Mouse (Mus musculus): ENCODE data around the gene Sec61a1.

Gene Sec61a1

GRCm38 (mm10) chr6:88516667-88517066, 2.0 kb downstream of the Sec61a1 start:
- DNase-seq (ENCODE audit: low read depth, low spot score) = no peak

- DNase-seq (ENCODE audit: low read depth, low spot score) = no peak
These were observed 2.7 kb downstream of the Sec61a1 start for GRCm38 (mm10) chr6:88515971-88516370.

GRCm38 (mm10) chr6:88514546-88514945, 4.2 kb downstream of the Sec61a1 start:
- DNase-seq (ENCODE audit: low read depth, low spot score) = no peak

- DNase-seq (ENCODE audit: low read depth, low spot score) = no peak
These were observed 4.7 kb downstream of the Sec61a1 start for GRCm38 (mm10) chr6:88513984-88514383.

- no peak for DNase-seq (ENCODE audit: low read depth, low spot score)
These were observed 15.7 kb downstream of the Sec61a1 start for GRCm38 (mm10) chr6:88503044-88503443.

- no peak for DNase-seq (ENCODE audit: low read depth, low spot score)
These were observed 16.4 kb downstream of the Sec61a1 start for GRCm38 (mm10) chr6:88502030-88502970.

GRCm38 (mm10) chr6:88500405-88500767, 18.3 kb downstream of the Sec61a1 start:
- DNase-seq (ENCODE audit: low read depth, low spot score) = no peak

GRCm38 (mm10) chr6:88499481-88500404, 19.0 kb downstream of the Sec61a1 start:
- DNase-seq (ENCODE audit: low read depth, low spot score) = peak; percentile 58

GRCm38 (mm10) chr6:88493712-88494111, 25.0 kb downstream of the Sec61a1 start:
- DNase-seq (ENCODE audit: low read depth, low spot score) = no peak

- no peak for DNase-seq (ENCODE audit: low read depth, low spot score)
These were observed 27.9 kb downstream of the Sec61a1 start for GRCm38 (mm10) chr6:88490629-88491354.

- DNase-seq (ENCODE audit: low read depth, low spot score) = no peak
These were observed 28.9 kb downstream of the Sec61a1 start for GRCm38 (mm10) chr6:88489834-88490233.

GRCm38 (mm10) chr6:88489026-88489425, 29.7 kb downstream of the Sec61a1 start:
- no peak for DNase-seq (ENCODE audit: low read depth, low spot score)

GRCm38 (mm10) chr6:88486893-88487292, 31.8 kb downstream of the Sec61a1 start:
- peak; percentile 54 for DNase-seq (ENCODE audit: low read depth, low spot score)

GRCm38 (mm10) chr6:88485378-88485777, 33.3 kb downstream of the Sec61a1 start:
- no peak for DNase-seq (ENCODE audit: low read depth, low spot score)

GRCm38 (mm10) chr6:88483913-88484312, 34.8 kb downstream of the Sec61a1 start:
- no peak for DNase-seq (ENCODE audit: low read depth, low spot score)

GRCm38 (mm10) chr6:88483111-88483510, 35.6 kb downstream of the Sec61a1 start:
- DNase-seq (ENCODE audit: low read depth, low spot score) = no peak

- no peak for DNase-seq (ENCODE audit: low read depth, low spot score)
These were observed 38.3 kb downstream of the Sec61a1 start for GRCm38 (mm10) chr6:88480421-88480820.

GRCm38 (mm10) chr6:88469878-88470277, 48.8 kb downstream of the Sec61a1 start:
- no peak for DNase-seq (ENCODE audit: low read depth, low spot score)

GRCm38 (mm10) chr6:88465181-88465920, 53.4 kb downstream of the Sec61a1 start, which contains the start of gene Ruvbl1:
Gene Ruvbl1, plus strand, starts transcription at chr6:88465409.
- DNase-seq (ENCODE audit: low read depth, low spot score) = peak; percentile 91

- DNase-seq (ENCODE audit: low read depth, low spot score) = no peak
These were observed 64.2 kb downstream of the Sec61a1 start for GRCm38 (mm10) chr6:88454545-88454944.
